In the genomic region with DNA sequence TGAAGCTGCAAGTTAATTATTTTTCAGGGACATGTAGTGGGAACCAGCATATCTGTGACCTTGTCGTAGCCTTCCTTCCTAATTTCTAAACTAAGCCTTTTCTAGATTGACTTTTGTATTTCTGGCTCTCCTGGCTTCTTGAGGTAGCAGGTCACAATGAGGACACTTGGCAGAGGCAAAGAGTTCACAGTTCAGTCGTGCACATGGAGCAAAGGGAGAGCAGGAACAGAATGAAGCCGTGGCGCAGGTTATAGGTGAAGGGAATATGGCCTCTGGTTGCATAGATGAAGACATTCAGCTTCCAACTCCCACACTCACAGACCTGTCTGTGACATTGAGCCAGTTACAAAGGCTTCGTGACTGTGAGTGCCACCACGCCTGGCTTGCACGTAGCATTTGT, we compare ENCODE assay signal across 23 mouse cellular contexts. TPM values are rescaled to one million over a fixed set of nuclear protein-coding genes. Genes with fewer than 3 reads are reported as not detected.
DNase-seq lines count a peak whose midpoint lies in the region; ATAC-seq and TF ChIP-seq lines count a peak whose summit lies in the region.
"Had no signal": no experiment of that assay in that cellular context is flagged by ENCODE, and none has a peak within 500 bp of the region (broad histone marks: within the 10 kb centered on the region; RNA-seq: fewer than 3 reads in every experiment).

No protein-coding gene starts in this region.

- no peak for ATAC-seq in kidney, embryonic 15.5 days (replicated peaks; ENCODE audit: low FRiP score)
- ATAC-seq: activated CD4-positive, CD25-positive, alpha-beta regulatory T cell, adult 4 months; forebrain, embryonic 16.5 days; hindbrain, embryonic 16.5 days; Patski had no signal

- H3K9me3 ChIP-seq in kidney, embryonic 15.5 days (replicated peaks) = no peaks in the 10 kb centered on the region
- H3K9me3 ChIP-seq: embryonic facial prominence, embryonic 13.5 days; forebrain, embryonic 12.5 days; heart, embryonic 15.5 days; hindbrain, embryonic 12.5 days had no signal

- H3K9ac ChIP-seq in heart, adult 2 months (ENCODE audit: low read depth, low read length) = no peak overlapping the region
- no peak overlapping the region for H3K9ac ChIP-seq in kidney, embryonic 15.5 days
- H3K9ac ChIP-seq: embryonic facial prominence, embryonic 13.5 days; forebrain, embryonic 12.5 days; heart, embryonic 15.5 days; hindbrain, embryonic 12.5 days had no signal

- H3K27ac ChIP-seq in heart, adult 2 months = peak overlapping the region; percentile 47
- no peak overlapping the region for H3K27ac ChIP-seq in kidney, embryonic 15.5 days
- peak overlapping the region; percentile 52 for H3K27ac ChIP-seq in brown adipose tissue, adult 24 weeks (replicated peaks; ENCODE audit: low read depth, low read length)
- H3K27ac ChIP-seq: embryonic facial prominence, embryonic 13.5 days; forebrain, embryonic 12.5 days; heart, embryonic 15.5 days; hindbrain, embryonic 12.5 days had no signal

- intact Hi-C loops in heart, adult 2 months (cut with DNase I) = loop anchor here (5.0 kb wide), 1 partner anchor 172 kb away; a partner anchor contains a TSS

- H3K79me2 ChIP-seq in heart, adult 2 months (replicated peaks; ENCODE audit: control insufficient read depth, insufficient read depth, low read length) = no peaks in the 10 kb centered on the region

- TF ChIP-seq CTCF in heart, adult 2 months (IDR thresholded peaks at IDR 0.05) = no peak

- peaks cover 8% of the 10 kb centered on the region for H3K4me1 ChIP-seq in heart, adult 2 months (ENCODE audit: control insufficient read depth, insufficient read depth, low read length)
- H3K4me1 ChIP-seq in kidney, embryonic 15.5 days = peaks cover 4% of the 10 kb centered on the region
- peaks cover 11% of the 10 kb centered on the region; the same call in 1 of the 2 replicates for H3K4me1 ChIP-seq in brown adipose tissue, adult 24 weeks (ENCODE audit: control insufficient read depth, insufficient read depth, insufficient read length, low read length)
- H3K4me1 ChIP-seq: embryonic facial prominence, embryonic 13.5 days; forebrain, embryonic 12.5 days; hindbrain, embryonic 12.5 days had no signal

- WGBS in heart, adult 2 months = 43% methylated on average over 7 of the region's 7 CpGs
- WGBS in kidney, embryonic 15.5 days = 77% methylated on average over 7 of the region's 7 CpGs

- no peak overlapping the region for H3K4me3 ChIP-seq in heart, adult 2 months
- no peak overlapping the region for H3K4me3 ChIP-seq in kidney, embryonic 15.5 days (replicated peaks)
- H3K4me3 ChIP-seq in brown adipose tissue, adult 24 weeks (ENCODE audit: insufficient read depth, low read depth, low read length) = no peak overlapping the region
- H3K4me3 ChIP-seq: embryonic facial prominence, embryonic 13.5 days; forebrain, embryonic 12.5 days; heart, embryonic 15.5 days; hindbrain, embryonic 12.5 days had no signal

- DNase-seq in heart, adult 2 months = no peak
- no peak for DNase-seq in heart, postnatal 4 days
- peak; percentile 55 for DNase-seq in kidney, adult 18-20 months
- peak; percentile 38 for DNase-seq in kidney, postnatal 14 days
- DNase-seq in right cerebral cortex, adult 2 months (ENCODE audit: low spot score in 2 of 2) = no peak
- no peak for DNase-seq in right cerebral cortex, postnatal 4 days
- DNase-seq: adrenal gland, postnatal 14 days; cerebellum, adult 18-20 months; cerebellum, adult 9-11 months; cerebellum, postnatal 36 days; gastrocnemius, postnatal 10 days; heart, postnatal 36 days had no signal

- H3K36me3 ChIP-seq in heart, adult 2 months (ENCODE audit: control insufficient read depth, insufficient read depth, low read length) = no peaks in the 10 kb centered on the region; the same call in 1 of the 2 replicates
- H3K36me3 ChIP-seq in kidney, embryonic 15.5 days = no peaks in the 10 kb centered on the region
- H3K36me3 ChIP-seq: embryonic facial prominence, embryonic 13.5 days; forebrain, embryonic 12.5 days; heart, embryonic 15.5 days; hindbrain, embryonic 12.5 days had no signal

- TF ChIP-seq POLR2A in heart, adult 2 months (IDR thresholded peaks at IDR 0.05; ENCODE audit: insufficient read depth, low read depth, low read length) = no peak

- H3K27me3 ChIP-seq in heart, adult 2 months (ENCODE audit: control insufficient read depth, insufficient read depth, low read length) = no peaks in the 10 kb centered on the region
- no peaks in the 10 kb centered on the region for H3K27me3 ChIP-seq in kidney, embryonic 15.5 days
- H3K27me3 ChIP-seq: CH12.LX; embryonic facial prominence, embryonic 13.5 days; forebrain, embryonic 12.5 days; heart, embryonic 15.5 days; hindbrain, embryonic 12.5 days had no signal

- 0 out of 2 replicates have a peak, but pooled peaks have one; percentile 8 for TF ChIP-seq EP300 in heart, adult 2 months (IDR thresholded peaks at IDR 0.05; ENCODE audit: insufficient read depth, low read depth, low read length)

- no peak overlapping the region for H3K4me2 ChIP-seq in kidney, embryonic 15.5 days
- H3K4me2 ChIP-seq: embryonic facial prominence, embryonic 13.5 days; forebrain, embryonic 12.5 days; heart, embryonic 15.5 days; hindbrain, embryonic 12.5 days had no signal

RNA-seq across cellular contexts. Expression of a gene that starts 36.9 kb away (rescaled TPM):
- total RNA-seq in heart, adult 2 months (2021) = not detected
- polyA plus RNA-seq in heart, adult 2 months (2012; rRNA removed) = 0.16 and 0.18 TPM in 2 replicates
- under 1 TPM in 1 of 2 experiments, not detected in 1; 0.17 TPM for total RNA-seq in heart, postnatal 4 days (2021)
- 0.64 and 0.68 TPM in 2 replicates for polyA plus RNA-seq in kidney, embryonic 15.5 days (2015; fragmentation: Nextera tagmentation; extraction: Ambion mirVana)
- not detected in 2 replicates for polyA plus RNA-seq in brown adipose tissue, adult 24 weeks (2012; ENCODE audit: insufficient read depth, insufficient read length, missing spikeins)
- polyA plus RNA-seq: Patski had no signal

RNA-seq across cellular contexts. Expression of a gene that starts 44.9 kb away (rescaled TPM):
- 1 to 10 TPM; 6.9 to 7.4 TPM for total RNA-seq in heart, adult 2 months (2021)
- 3.3 and 7.9 TPM in 2 replicates for polyA plus RNA-seq in heart, adult 2 months (2012; rRNA removed)
- 10 to 100 TPM; 17.1 to 17.3 TPM for total RNA-seq in heart, postnatal 4 days (2021)
- polyA plus RNA-seq in kidney, embryonic 15.5 days (2015; fragmentation: Nextera tagmentation; extraction: Ambion mirVana) = 15.0 and 15.2 TPM in 2 replicates
- 2.5 and 5.8 TPM in 2 replicates for polyA plus RNA-seq in brown adipose tissue, adult 24 weeks (2012; ENCODE audit: insufficient read depth, insufficient read length, missing spikeins)

Comparison
In these comparisons a context has a peak if more than half of its experiments do, and no peak if none do; other contexts are left out.
1. DNase-seq: peak in kidney, adult 18-20 months (single experiment) and kidney, postnatal 14 days (single experiment); none in heart, adult 2 months (0 of 2), heart, postnatal 4 days (single experiment), right cerebral cortex, adult 2 months (0 of 2) and right cerebral cortex, postnatal 4 days (single experiment).